Mouse (Mus musculus) heart, embryonic 15.5 days (tissue): Measurements from ENCODE around the gene Alpk1. TPM values are rescaled to one million over a fixed set of nuclear protein-coding genes. Genes with fewer than 3 reads are reported as not detected.
A peak's percentile ranks its signal among the peaks of the same experiment; 100 is the strongest.

Source experiments
- ATAC-seq: fragments of 200-750 bp; cut with Nextera tagmentation; replicated peaks from 2 replicates; pipeline ENCODE4 v1.8.0; 2017; ENCODE audit warnings: low read depth, moderate TSS enrichment; ENCODE audit not compliant: insufficient number of reproducible peaks, insufficient read depth, low FRiP score
- H3K27ac ChIP-seq: fragments of 300-500 bp; sonication (generic); 2 replicates; pipeline ENCODE4 v1.5.1; 2015; ENCODE audit warnings: mild to moderate bottlenecking, inconsistent platforms
- H3K27me3 ChIP-seq: fragments of 300-500 bp; sonication (generic); 2 replicates; pipeline ENCODE4 v1.6.1; 2015; ENCODE audit warnings: inconsistent platforms
- H3K36me3 ChIP-seq: fragments of 300-500 bp; sonication (generic); 2 replicates; pipeline ENCODE4 v1.6.1; 2015; ENCODE audit warnings: mild to moderate bottlenecking, inconsistent platforms
- H3K4me1 ChIP-seq: fragments of 300-500 bp; sonication (generic); replicated peaks from 2 replicates; pipeline ENCODE4 v1.6.1; 2015; ENCODE audit warnings: inconsistent platforms
- H3K4me2 ChIP-seq: fragments of 300-500 bp; sonication (generic); 2 replicates; pipeline ENCODE4 v1.6.1; 2015; ENCODE audit warnings: inconsistent platforms, mild to moderate bottlenecking, moderate library complexity
- H3K4me3 ChIP-seq: fragments of 300-500 bp; sonication (generic); 2 replicates; pipeline ENCODE4 v1.5.1; 2015; ENCODE audit warnings: mild to moderate bottlenecking, inconsistent platforms
- H3K9ac ChIP-seq: fragments of 300-500 bp; sonication (generic); 2 replicates; pipeline ENCODE4 v1.6.1; 2015; ENCODE audit warnings: mild to moderate bottlenecking, inconsistent platforms
- H3K9me3 ChIP-seq: fragments of 300-500 bp; sonication (generic); replicated peaks from 2 replicates; pipeline ENCODE4 v1.6.1; 2016; ENCODE audit warnings: inconsistent platforms
- WGBS: fragments of 180-500 bp; shearing (Covaris S2); methylation state at CpG from one replicate; pipeline ENCODE4 v1.1.7; 2015; ENCODE audit warnings: mixed read lengths; 5-methylcytosine and 5-hydroxymethylcytosine counted together
- polyA plus RNA-seq: library from polyadenylated mRNA; unstranded; fragments of >200 nt; fragmentation: Nextera tagmentation; extraction: Ambion mirVana; gene quantifications from 2 replicates; pipeline ENCODE4 v1.2.1, GENCODE M21; 2015

Gene Alpk1
- polyA plus RNA-seq, 1 experiment from 2014 or later: 1.3 TPM

DNA sequence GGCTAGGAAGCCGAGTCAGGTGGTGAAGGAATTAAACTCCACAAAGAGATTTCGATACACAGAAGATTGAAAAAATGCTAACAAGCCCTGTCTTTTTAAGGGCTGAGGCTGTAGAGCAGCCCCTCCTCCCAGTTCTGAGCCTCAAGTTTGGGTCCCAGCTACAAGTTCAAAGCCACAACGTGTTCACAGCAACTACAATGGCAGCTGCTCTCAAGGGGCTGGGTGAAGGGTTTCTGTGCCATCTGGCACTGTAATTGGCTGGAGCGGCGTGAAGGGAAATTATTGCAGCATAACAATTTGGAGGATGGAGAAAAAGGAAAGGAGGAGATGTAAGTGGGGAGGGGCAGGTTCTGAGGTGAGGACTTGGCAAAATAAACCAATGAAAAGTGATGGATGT, 73.2 kb downstream of the Alpk1 start:
- 78% methylated on average over 5 of the region's 5 CpGs for WGBS
- Histone ChIP-seq H3K9me3 (no peaks in the 10 kb centered on the region), H3K4me3 (no peak overlapping the region), H3K4me2 (no peak overlapping the region), H3K27ac (no peak overlapping the region), H3K4me1 (peaks cover 10% of the 10 kb centered on the region), H3K27me3 (no peaks in the 10 kb centered on the region), H3K9ac (no peak overlapping the region), H3K36me3 (no peaks in the 10 kb centered on the region)
- no peak for ATAC-seq

- H3K4me2 ChIP-seq: peak overlapping the region; percentile 58
- peaks cover 10% of the 10 kb centered on the region for H3K4me1 ChIP-seq
- no peak overlapping the region for H3K9ac ChIP-seq
- H3K9me3 ChIP-seq: no peaks in the 10 kb centered on the region
- 76% methylated on average over 8 of the region's 8 CpGs for WGBS
- ATAC-seq: no peak
- H3K4me3 ChIP-seq: peak overlapping the region; percentile 26; the same call in 1 of the 2 replicates
- H3K27me3 ChIP-seq: no peaks in the 10 kb centered on the region
- no peaks in the 10 kb centered on the region for H3K36me3 ChIP-seq
- H3K27ac ChIP-seq: no peak overlapping the region
Observed at GRCm38 (mm10) chr3:127706445-127707088, 73.8 kb downstream of the Alpk1 start.

DNA sequence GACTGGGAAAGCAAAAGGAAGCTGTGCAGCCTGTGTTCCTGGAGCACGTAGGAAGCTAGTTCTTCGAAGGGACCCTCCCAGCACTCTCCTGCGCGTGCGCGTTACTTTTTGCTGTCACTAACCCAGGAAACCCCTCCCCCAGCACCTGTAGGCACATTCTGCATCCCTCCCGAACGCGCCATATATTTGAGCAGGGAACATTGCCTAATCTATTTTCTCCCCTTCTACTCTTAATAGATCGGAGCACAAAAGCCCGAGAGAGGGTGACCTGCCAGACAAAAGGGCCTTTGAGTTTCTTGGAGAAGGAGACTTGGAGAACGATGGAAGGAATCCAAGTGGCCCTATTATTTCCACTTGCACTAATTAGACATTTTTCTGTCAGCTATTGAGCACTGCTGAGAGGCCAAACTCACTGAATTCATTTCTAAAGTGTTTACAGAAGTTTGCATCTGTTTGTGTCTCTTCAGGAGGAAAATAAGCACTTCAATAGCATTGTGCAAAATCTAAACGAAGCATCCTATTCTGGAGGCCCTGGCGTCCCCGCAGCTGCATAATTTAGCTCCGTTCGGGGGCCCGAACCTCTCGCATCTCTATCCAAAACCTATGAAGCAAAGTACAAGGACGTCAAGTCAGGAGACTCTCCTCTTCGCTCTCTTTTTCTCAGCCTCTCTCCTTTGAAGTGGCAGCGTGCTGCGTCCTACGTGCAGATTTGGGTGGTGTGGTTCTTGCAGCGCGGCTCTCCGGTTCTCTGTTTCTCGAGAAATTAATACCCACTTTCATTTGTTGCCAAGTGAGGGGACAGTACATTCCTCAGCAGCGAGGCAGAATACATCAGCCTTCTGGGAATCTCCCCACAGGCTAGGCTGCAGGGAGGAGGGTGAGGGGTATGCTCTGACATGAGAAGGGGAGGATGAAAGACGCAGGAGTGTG, 74.5 kb downstream of the Alpk1 start:
- Histone ChIP-seq H3K9me3 (no peaks in the 10 kb centered on the region), H3K4me1 (peaks cover 10% of the 10 kb centered on the region), H3K4me3 (peak overlapping the region; percentile 26), H3K27ac (no peak overlapping the region), H3K4me2 (peak overlapping the region; percentile 58), H3K36me3 (no peaks in the 10 kb centered on the region), H3K27me3 (no peaks in the 10 kb centered on the region), H3K9ac (no peak overlapping the region)
- WGBS: 20% methylated on average over 30 of the region's 30 CpGs
- ATAC-seq: no peak; the same call in 1 of the 2 replicates

DNA sequence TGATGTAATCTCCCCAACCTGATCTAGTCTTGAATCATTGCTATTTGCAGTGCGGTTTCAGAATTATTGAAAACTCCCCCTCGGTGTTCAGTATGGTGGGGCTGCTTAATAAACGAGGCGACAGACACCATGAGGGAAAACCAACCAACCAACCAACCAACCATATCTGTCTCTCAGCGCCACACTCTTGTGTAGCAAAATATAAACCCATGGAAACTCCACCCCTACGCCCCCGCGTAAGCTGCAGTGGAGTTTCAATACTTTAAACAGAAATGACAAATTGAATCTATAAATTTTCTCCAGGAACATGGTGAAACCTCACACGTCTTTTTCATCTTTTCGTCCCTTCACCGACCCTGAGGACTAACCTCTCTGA, 75.2 kb downstream of the Alpk1 start:
- H3K27ac ChIP-seq: no peak overlapping the region
- H3K9me3 ChIP-seq: no peaks in the 10 kb centered on the region
- peak overlapping the region; percentile 58 for H3K4me2 ChIP-seq
- peaks cover 10% of the 10 kb centered on the region for H3K4me1 ChIP-seq
- H3K36me3 ChIP-seq: no peaks in the 10 kb centered on the region
- H3K27me3 ChIP-seq: no peaks in the 10 kb centered on the region
- 68% methylated on average over 11 of the region's 11 CpGs for WGBS
- no peak overlapping the region for H3K9ac ChIP-seq
- ATAC-seq: no peak
- peak overlapping the region; percentile 26 for H3K4me3 ChIP-seq

GRCm38 (mm10) chr3:127701196-127701825, 79.0 kb downstream of the Alpk1 start:
- Histone ChIP-seq H3K36me3 (no peaks in the 10 kb centered on the region), H3K27ac (no peak overlapping the region), H3K4me3 (no peak overlapping the region), H3K27me3 (0 out of 2 replicates have a peak, but pooled peaks cover 4% of the 10 kb centered on the region), H3K9me3 (no peaks in the 10 kb centered on the region), H3K4me2 (no peak overlapping the region), H3K9ac (no peak overlapping the region), H3K4me1 (peaks cover 10% of the 10 kb centered on the region)
- ATAC-seq: no peak
- WGBS: 68% methylated on average over 4 of the region's 4 CpGs

DNA sequence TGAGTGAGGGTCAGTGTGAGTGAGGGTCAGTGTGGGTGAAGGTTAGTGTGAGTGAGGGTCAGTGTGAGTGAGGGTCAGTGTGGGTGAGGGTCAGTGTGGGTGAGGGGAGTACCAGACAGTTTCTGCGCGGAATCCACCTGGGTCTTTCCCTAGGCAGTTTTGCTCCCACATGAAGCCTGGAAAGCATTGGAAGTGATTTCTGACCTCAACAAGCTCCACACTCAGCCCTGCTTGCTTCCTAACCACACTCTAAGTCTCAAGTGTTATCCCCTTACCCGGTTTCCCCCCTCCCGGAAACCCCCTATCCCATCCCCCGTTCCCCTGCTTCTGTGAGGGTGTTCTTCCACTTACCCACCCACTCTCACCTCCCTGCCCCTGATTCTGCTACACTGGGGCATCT, 81.7 kb downstream of the Alpk1 start:
- 86% methylated on average over 5 of the region's 5 CpGs for WGBS
- H3K4me1 ChIP-seq: peaks cover 4% of the 10 kb centered on the region; the same call in 1 of the 2 replicates
- no peak overlapping the region for H3K4me3 ChIP-seq
- no peaks in the 10 kb centered on the region for H3K9me3 ChIP-seq
- ATAC-seq: no peak
- H3K27ac ChIP-seq: no peak overlapping the region
- no peaks in the 10 kb centered on the region for H3K36me3 ChIP-seq
- H3K27me3 ChIP-seq: peaks cover 28% of the 10 kb centered on the region
- H3K9ac ChIP-seq: no peak overlapping the region
- H3K4me2 ChIP-seq: no peak overlapping the region

DNA sequence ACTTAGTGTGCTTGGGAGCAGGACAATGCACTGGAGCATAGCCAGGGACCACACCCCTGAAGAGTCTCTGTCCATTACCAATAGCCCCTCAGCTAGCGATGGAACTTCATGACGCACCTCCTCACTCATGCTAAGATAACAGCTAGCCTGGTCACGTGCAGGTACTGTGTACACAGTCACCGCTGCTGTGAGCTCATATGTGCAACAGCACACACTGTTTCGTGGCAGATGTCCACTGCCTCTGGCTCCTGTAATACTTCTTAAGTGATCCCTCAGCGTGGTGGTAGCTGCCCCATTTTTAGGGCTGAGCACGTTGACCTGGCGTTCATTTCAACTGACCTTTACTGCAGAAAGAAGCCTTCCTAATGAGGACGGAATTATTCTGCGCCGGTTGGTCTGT, 83.8 kb downstream of the Alpk1 start:
- peaks cover 29% of the 10 kb centered on the region for H3K27me3 ChIP-seq
- peak; percentile 14; the same call in 1 of the 2 replicates for ATAC-seq
- WGBS: 65% methylated on average over 11 of the region's 11 CpGs
- H3K36me3 ChIP-seq: no peaks in the 10 kb centered on the region
- no peak overlapping the region for H3K27ac ChIP-seq
- H3K4me2 ChIP-seq: no peak overlapping the region
- no peak overlapping the region for H3K4me3 ChIP-seq
- H3K9ac ChIP-seq: no peak overlapping the region
- peaks cover 4% of the 10 kb centered on the region; the same call in 1 of the 2 replicates for H3K4me1 ChIP-seq
- no peaks in the 10 kb centered on the region for H3K9me3 ChIP-seq

- Histone ChIP-seq H3K9me3 (no peaks in the 10 kb centered on the region), H3K27me3 (peaks cover 29% of the 10 kb centered on the region), H3K27ac (no peak overlapping the region), H3K4me1 (peaks cover 4% of the 10 kb centered on the region; the same call in 1 of the 2 replicates), H3K4me3 (peak overlapping the region; percentile 33), H3K9ac (no peak overlapping the region), H3K4me2 (peak overlapping the region; percentile 55), H3K36me3 (no peaks in the 10 kb centered on the region)
- 16% methylated on average over 43 of the region's 43 CpGs for whole genome bisulfite sequencing
- ATAC-seq: no peak
Observed at GRCm38 (mm10) chr3:127694802-127695771, 85.2 kb downstream of the Alpk1 start.

DNA sequence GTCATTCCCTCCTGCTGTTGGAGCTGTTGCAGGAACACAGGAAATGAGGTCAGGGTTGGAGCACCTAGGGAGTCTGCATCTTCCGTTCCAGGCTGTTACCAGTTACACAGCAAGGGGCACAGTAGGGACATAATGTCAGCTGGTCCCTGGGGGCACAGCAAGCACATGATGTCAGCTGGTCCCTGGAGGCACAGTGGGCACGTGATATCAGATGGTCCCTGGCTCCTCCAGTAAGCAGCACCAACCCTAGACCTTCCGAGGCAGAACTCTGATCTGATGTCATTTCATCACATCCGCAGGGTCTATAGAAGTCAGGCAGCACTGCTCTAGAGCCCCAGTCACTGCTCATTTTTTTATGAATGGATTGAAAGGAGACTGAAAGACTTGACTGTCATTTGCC, 89.1 kb downstream of the Alpk1 start:
- Histone ChIP-seq H3K27me3 (peaks cover 25% of the 10 kb centered on the region), H3K9ac (no peak overlapping the region), H3K4me1 (peaks cover 4% of the 10 kb centered on the region; the same call in 1 of the 2 replicates), H3K4me2 (no peak overlapping the region), H3K27ac (no peak overlapping the region), H3K36me3 (no peaks in the 10 kb centered on the region), H3K4me3 (no peak overlapping the region), H3K9me3 (no peaks in the 10 kb centered on the region)
- no peak for ATAC-seq
- WGBS: 54% methylated on average over 4 of the region's 4 CpGs

DNA sequence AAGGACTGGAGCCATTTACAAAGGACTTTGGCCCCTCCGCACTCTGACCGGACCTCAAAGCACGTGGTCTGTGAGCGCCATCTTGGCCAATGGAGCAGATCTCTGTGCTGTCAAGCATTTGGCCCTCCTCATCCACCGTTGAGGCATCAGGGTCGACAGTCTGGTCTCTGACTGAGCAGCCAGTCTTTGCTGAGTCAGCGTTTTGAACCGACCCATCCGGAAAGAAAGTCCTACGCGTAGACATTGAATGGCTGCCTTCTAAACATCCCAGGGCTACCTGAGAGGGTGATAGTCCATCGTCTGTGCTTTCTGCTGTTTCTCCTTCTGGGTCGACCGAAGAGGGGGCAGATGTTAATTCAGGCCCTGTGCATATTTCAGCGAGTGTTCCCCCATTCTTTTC, 100.6 kb downstream of the Alpk1 start:
- no peak overlapping the region for H3K9ac ChIP-seq
- no peaks in the 10 kb centered on the region for H3K27me3 ChIP-seq
- no peak overlapping the region for H3K27ac ChIP-seq
- WGBS: 81% methylated on average over 15 of the region's 15 CpGs
- H3K4me2 ChIP-seq: no peak overlapping the region
- ATAC-seq: no peak
- H3K9me3 ChIP-seq: no peaks in the 10 kb centered on the region
- no peak overlapping the region for H3K4me3 ChIP-seq
- no peaks in the 10 kb centered on the region for H3K4me1 ChIP-seq
- H3K36me3 ChIP-seq: no peaks in the 10 kb centered on the region
